Mouse (Mus musculus) testis, adult 2 months (tissue): ENCODE results near the gene Tmem54. TPM values are rescaled to one million over a fixed set of nuclear protein-coding genes. Genes with fewer than 3 reads are reported as not detected.

Source experiments
- H3K27ac ChIP-seq: fragments of 200-500 bp; 2 replicates; pipeline ENCODE4 v1.5.1; 2012; ENCODE audit warnings: low read depth, low read length; ENCODE audit not compliant: control insufficient read depth, insufficient read depth
- H3K27me3 ChIP-seq: fragments of 200-500 bp; 2 replicates; pipeline ENCODE4 v1.6.1; 2012; ENCODE audit warnings: mild to moderate bottlenecking, low read length, moderate library complexity; ENCODE audit not compliant: control insufficient read depth, insufficient read depth
- H3K36me3 ChIP-seq: fragments of 200-500 bp; 2 replicates; pipeline ENCODE4 v1.6.1; 2012; ENCODE audit warnings: mild to moderate bottlenecking, low read length; ENCODE audit not compliant: control insufficient read depth, insufficient read depth
- H3K4me1 ChIP-seq: fragments of 200-500 bp; 2 replicates; pipeline ENCODE4 v1.6.1; 2012; ENCODE audit warnings: low read length; ENCODE audit not compliant: control insufficient read depth, insufficient read depth
- H3K4me3 ChIP-seq: fragments of 200-500 bp; 2 replicates; pipeline ENCODE4 v1.5.1; 2012; ENCODE audit warnings: low read depth, mild to moderate bottlenecking, low read length, moderate library complexity, mixed read lengths; ENCODE audit not compliant: control insufficient read depth
- CTCF ChIP-seq: fragments of 200-500 bp; IDR thresholded peaks from 2 replicates; pipeline ENCODE4 v1.5.1; 2012; ENCODE audit warnings: low read depth, mild to moderate bottlenecking, inconsistent platforms, low read length, moderate library complexity; ENCODE audit not compliant: control insufficient read depth, insufficient read depth, insufficient replicate concordance
- POLR2A ChIP-seq: fragments of 200-500 bp; IDR thresholded peaks from 2 replicates; pipeline ENCODE4 v1.6.1; 2012; ENCODE audit warnings: low read depth, mild to moderate bottlenecking, inconsistent platforms, low read length, moderate library complexity; ENCODE audit not compliant: control insufficient read depth
- polyA plus RNA-seq: library from polyadenylated mRNA; depleted of rRNA; stranded (reverse); fragments of >200 nt; gene quantifications from 2 replicates; pipeline ENCODE4 v1.2.3, GENCODE M21; 2012; rRNA removed

The Tmem54 gene
- polyA plus RNA-seq, 1 experiment: 0.42 TPM

DNA sequence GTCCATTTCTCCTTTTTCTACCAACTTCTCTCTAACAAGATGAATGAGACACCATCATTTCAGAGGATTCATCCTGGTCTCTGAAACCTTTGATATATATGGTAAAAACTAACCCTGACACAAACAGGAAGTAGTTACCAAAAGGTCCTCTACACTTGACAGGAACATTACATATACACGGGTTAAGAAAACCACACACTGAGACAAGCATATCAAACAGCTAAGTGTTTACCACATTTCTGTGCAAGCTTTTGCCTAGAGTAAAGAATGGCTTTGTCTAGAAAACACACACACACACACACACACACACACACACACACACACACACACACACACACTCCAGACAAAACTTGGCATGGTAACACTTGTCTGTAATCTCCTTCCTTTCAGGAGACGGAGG lies 41.0 kb downstream of the Tmem54 start:
- H3K27ac ChIP-seq: 0 out of 2 replicates have a peak overlapping the region, but pooled peaks have one; percentile 4
- peaks cover 2% of the 10 kb centered on the region; the same call in 1 of the 2 replicates for H3K4me1 ChIP-seq
- peaks cover 1% of the 10 kb centered on the region for H3K36me3 ChIP-seq
- TF ChIP-seq POLR2A: no peak
- TF ChIP-seq CTCF: no peak
- H3K27me3 ChIP-seq: no peaks in the 10 kb centered on the region
- no peak overlapping the region for H3K4me3 ChIP-seq

DNA sequence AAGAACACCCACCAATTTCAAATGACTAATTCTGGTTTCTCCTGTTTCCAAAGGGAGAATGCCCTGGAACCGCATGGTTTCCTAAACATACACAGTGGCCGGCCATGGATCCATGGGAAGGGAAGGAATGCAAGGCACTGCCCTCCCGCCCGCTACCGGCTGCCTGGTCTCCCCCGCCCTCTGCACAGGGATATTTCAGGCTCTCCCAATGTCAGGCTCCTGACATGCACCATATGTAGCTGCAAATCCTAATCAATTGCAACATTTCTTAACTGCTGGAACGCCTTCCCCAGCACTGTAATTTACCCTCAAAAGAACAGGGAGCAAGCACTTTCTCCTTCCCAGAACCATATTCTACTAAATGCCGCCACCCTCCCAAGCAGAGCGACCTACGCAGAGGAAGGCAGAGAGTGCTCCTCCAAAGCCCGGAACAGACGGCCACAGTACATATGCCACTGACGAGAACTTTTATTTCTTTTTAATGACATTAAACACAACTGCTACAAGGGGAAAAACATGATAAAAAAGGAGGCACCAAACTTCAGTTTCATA lies 42.3 kb downstream of the Tmem54 start:
- Histone ChIP-seq H3K27ac (no peak overlapping the region), H3K4me1 (peaks cover 2% of the 10 kb centered on the region; the same call in 1 of the 2 replicates), H3K36me3 (peaks cover 1% of the 10 kb centered on the region), H3K4me3 (peak overlapping the region; percentile 19), H3K27me3 (no peaks in the 10 kb centered on the region)
- no peak for TF ChIP-seq POLR2A
- TF ChIP-seq CTCF: no peak

DNA sequence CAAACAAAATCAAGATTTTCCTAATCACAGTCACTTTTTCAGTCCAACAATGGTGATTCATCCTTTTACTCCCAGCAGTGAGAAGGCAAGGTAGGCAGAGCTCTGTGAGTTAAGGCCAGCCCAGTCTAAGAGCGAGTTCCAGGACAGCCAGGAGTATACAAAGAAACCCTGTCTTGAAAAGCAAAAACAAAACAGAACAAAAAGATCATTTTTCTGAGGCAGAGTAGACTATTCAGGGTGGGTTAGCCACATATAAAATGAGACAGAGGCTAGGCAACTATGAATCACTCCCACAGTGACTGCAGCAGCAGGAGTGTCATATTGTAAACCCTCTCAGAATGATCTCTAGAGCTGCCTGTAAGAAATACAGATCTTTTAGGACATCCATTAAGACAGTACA lies 44.0 kb downstream of the Tmem54 start:
- H3K27ac ChIP-seq: peak overlapping the region; percentile 63
- peak overlapping the region; percentile 68 for H3K4me3 ChIP-seq
- peaks cover 2% of the 10 kb centered on the region for H3K36me3 ChIP-seq
- TF ChIP-seq POLR2A (no peak), CTCF (no peak)
- no peaks in the 10 kb centered on the region for H3K27me3 ChIP-seq
- H3K4me1 ChIP-seq: peaks cover 2% of the 10 kb centered on the region; the same call in 1 of the 2 replicates

DNA sequence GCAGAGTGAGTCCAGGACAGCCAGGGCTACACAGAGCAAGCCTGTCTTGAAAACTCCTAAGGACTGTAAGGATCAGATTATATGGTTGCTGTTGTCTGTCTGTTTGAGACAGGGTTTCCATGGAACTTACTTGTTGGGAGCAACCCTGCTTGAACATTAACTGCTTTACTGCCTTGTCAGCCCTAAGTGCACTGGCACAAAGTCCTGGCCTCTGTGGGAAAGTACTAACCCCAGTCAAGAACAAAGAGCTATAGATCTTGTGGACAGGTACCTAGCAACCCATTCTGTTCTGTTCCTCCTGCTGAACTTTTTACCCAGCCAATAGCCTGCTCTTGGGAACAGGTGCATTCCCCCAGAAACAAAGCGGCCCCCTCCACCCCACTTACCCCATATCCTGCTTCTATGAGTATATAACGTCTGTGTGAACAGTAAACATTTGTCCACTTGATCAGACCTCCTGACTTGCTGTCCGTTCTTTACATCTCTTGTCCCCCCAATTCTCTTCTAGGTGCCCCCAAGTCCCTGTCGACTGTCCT lies 46.0 kb downstream of the Tmem54 start:
- no peak overlapping the region for H3K27ac ChIP-seq
- peak overlapping the region; percentile 42; the same call in 1 of the 2 replicates for H3K4me3 ChIP-seq
- no peaks in the 10 kb centered on the region for H3K27me3 ChIP-seq
- peaks cover 3% of the 10 kb centered on the region for H3K36me3 ChIP-seq
- TF ChIP-seq CTCF (no peak), POLR2A (no peak)
- H3K4me1 ChIP-seq: no peaks in the 10 kb centered on the region

DNA sequence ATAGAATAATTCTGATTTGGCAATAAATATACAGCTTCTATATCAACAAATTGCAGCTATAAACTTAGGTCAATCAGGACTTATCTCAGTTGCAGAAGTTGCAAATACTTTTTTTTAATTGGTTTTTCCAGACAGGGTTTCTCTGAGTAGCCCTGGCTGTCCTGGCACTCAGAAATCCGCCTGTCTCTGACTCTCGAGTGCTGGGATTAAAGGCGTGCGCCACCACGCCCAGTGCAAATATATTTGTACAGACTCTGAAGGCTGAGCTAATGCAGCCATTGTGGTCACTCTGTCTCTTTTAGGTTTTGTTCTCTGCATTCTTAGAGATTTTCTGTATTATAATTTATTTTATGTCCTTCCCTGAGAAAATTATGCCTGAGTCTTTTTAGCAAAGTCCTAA lies 52.2 kb downstream of the Tmem54 start:
- H3K27ac ChIP-seq: no peak overlapping the region
- no peak for TF ChIP-seq CTCF
- peaks cover 2% of the 10 kb centered on the region; the same call in 1 of the 2 replicates for H3K36me3 ChIP-seq
- no peaks in the 10 kb centered on the region for H3K4me1 ChIP-seq
- no peaks in the 10 kb centered on the region for H3K27me3 ChIP-seq
- H3K4me3 ChIP-seq: no peak overlapping the region

DNA sequence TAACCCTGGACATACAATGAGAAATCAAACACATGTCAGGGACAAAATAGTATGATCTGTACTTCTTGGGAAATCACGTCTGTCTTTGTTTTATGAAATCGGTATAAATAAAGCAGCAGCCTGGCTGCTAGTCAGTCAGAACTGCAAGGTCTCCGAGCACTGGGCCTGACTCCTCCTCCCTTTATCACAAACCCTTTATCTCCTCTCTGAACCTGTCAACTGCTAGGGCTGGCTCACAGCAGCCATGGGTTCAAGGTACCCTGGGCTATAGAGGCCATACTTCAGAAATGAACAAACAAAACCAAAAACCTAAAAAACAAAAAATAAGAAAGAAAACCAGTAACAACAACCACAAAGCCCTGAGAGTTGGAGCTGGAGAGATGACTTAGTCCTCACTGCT lies 53.2 kb downstream of the Tmem54 start:
- no peak for TF ChIP-seq CTCF
- no peak for TF ChIP-seq POLR2A
- Histone ChIP-seq H3K4me1 (no peaks in the 10 kb centered on the region), H3K36me3 (peaks cover 2% of the 10 kb centered on the region; the same call in 1 of the 2 replicates), H3K27ac (no peak overlapping the region), H3K27me3 (no peaks in the 10 kb centered on the region), H3K4me3 (no peak overlapping the region)

DNA sequence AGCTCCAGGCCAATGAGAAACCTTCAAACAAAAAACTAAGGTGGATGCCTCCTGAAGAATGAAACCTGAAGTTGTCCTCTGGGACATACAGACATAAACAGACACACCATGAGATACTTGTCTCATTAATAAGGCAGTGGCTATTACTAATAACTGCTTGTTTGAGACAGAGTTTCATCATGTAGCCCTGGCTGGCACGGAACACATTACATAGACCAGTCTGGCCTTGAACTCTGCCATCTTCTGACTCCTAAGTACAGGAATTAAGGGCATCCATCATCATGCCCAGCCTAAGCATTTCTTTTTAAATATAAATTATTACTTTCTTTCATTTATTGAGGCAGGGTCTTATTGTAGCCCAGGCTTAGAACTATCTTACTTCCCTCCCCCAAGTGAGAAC lies 55.7 kb downstream of the Tmem54 start:
- TF ChIP-seq POLR2A (no peak), CTCF (no peak)
- no peak overlapping the region for H3K27ac ChIP-seq
- no peaks in the 10 kb centered on the region for H3K27me3 ChIP-seq
- no peak overlapping the region for H3K4me3 ChIP-seq
- peaks cover 2% of the 10 kb centered on the region; the same call in 1 of the 2 replicates for H3K36me3 ChIP-seq
- H3K4me1 ChIP-seq: no peaks in the 10 kb centered on the region

Other genes with a start within 250 kb of the Tmem54 start
- 5.8 and 6.6 TPM in 2 replicates for gene Trim62, start 222.0 kb upstream of the Tmem54 start, polyA plus RNA-seq
- gene Azin2, start 143.1 kb upstream of the Tmem54 start, polyA plus RNA-seq: 213 and 251 TPM in 2 replicates
- gene Ak2, start 113.6 kb upstream of the Tmem54 start, polyA plus RNA-seq: 98.0 and 115 TPM in 2 replicates
- 515 and 590 TPM in 2 replicates for gene Rnf19b, start 47.3 kb upstream of the Tmem54 start, polyA plus RNA-seq
- 9.3 and 10.2 TPM in 2 replicates for gene Hpca, start 16.5 kb downstream of the Tmem54 start, polyA plus RNA-seq
- gene Fndc5, start 31.5 kb downstream of the Tmem54 start, polyA plus RNA-seq: 9.1 and 11.0 TPM in 2 replicates
- gene S100pbp, start 84.2 kb downstream of the Tmem54 start, polyA plus RNA-seq: 26.8 and 34.6 TPM in 2 replicates
- gene Yars, start 84.2 kb downstream of the Tmem54 start, polyA plus RNA-seq: 9.5 and 11.9 TPM in 2 replicates
- 1.4 and 2.5 TPM in 2 replicates for gene C77080, start 155.9 kb downstream of the Tmem54 start, polyA plus RNA-seq
- 0.36 and 0.40 TPM in 2 replicates for gene Sync, start 182.1 kb downstream of the Tmem54 start, polyA plus RNA-seq
- 46.1 and 51.5 TPM in 2 replicates for gene Rbbp4, start 229.8 kb downstream of the Tmem54 start, polyA plus RNA-seq
- 19.1 and 20.7 TPM in 2 replicates for gene Zbtb8os, start 230.1 kb downstream of the Tmem54 start, polyA plus RNA-seq